Mouse (Mus musculus): Measurements from ENCODE around the gene Fam129b.

The Fam129b gene

DNA sequence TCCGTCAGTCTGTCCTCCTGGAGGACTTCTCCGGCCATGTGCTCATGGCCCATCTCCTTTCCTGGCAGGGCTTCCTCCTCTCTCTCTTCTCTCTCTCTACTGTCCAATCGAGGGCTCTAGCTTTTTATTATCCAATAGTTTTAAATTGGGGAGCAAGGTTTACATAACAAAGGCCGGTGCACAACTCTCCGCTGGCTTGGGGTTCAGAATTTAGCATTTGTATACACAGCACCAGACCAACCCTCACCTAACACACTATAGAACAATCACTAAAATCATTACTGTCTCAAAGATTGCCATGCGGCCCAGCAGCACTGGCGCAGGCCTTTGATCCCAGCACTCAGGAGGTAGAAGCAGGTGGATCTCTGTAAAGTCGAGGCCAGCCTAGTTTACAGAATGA is 15.1 kb upstream of the Fam129b start:
- DNase-seq (ENCODE audit: low spot score) = no peak

DNA sequence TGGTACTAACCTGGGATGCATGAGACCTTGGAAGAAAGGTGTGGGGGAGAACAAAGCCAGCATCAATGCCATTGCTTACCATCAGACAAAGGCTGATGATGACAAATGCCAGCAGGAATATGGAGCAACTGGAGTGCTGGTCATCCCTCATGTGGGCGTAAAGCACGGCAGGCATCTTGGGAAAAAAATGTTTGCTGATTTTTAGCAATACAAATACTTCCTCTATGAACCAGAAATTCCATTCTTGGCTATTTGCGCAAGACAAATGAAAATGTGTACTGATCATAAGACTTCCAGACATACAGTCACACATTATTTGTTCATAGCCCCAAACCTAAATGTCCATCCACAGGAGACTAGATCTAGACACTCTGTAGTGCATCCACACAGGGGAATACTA is 12.6 kb upstream of the Fam129b start:
- no peak for DNase-seq (ENCODE audit: low spot score)

DNA sequence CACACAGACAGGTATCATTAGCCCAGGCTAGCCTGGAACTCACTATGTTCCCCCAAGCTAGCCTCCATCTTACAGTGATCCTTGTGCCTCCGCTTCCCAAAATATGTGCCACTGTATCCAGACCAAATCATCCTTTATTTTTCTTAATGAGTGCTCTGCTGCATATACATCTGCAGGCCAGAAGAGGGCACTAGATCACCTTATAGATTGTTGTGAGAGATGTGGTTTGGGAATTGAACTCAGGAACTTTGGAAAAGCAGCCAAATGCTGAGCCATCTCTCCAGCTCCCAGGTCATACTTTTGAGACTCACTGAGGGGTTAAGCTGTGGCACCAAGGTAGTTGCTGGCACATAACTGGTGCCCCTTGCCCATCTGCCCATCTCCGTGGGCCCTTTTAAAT is 11.2 kb upstream of the Fam129b start:
- DNase-seq (ENCODE audit: low spot score) = no peak

DNA sequence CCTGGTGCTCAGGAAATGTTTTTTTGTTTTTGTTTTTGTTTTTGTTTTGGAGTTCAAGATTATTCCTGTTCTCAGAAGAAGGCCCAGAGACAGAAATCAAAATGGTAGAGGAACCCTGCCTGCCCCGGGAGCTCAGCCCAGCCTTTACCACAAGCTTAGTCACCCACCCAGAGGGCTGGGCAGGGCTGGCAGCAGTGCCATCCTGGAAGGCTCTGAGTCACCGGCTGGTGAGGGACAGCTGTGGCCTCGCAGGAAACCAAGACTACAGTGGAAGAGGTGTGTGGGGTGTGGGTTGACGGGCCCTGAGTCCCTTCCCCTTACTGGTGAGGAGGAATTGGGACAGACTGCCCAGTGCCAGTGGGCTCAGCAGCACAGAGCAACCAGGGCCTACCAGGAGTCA is 8.6 kb upstream of the Fam129b start:
- no peak for DNase-seq (ENCODE audit: low spot score)

DNA sequence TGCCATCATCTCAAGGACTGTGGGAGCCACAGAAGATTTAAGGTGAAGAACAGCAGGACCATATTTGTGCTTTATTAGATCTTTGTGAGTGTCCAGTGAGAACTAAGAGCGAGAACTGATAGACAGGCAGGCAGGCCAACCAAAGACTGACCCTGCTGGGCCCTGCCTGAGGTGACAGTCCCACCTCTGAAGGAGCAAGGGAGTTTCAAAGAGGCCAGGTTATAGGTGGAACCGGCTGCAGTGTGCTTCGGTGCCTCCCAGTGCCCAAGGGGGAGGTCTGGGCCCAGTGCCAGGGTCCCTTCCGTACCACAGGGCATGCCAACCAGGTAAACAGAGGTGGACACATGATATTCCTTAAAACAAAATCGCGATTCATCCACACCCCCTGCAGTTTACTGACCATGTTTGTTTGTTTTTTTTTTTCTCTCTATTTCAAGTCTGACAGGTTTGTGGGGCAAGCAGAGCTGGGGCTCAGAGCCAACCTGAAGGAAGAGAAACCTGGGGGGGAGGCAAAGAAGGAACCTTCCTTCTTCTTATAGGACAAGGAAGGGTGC is 6.1 kb upstream of the Fam129b start:
- DNase-seq (ENCODE audit: low spot score) = peak; percentile 79

DNA sequence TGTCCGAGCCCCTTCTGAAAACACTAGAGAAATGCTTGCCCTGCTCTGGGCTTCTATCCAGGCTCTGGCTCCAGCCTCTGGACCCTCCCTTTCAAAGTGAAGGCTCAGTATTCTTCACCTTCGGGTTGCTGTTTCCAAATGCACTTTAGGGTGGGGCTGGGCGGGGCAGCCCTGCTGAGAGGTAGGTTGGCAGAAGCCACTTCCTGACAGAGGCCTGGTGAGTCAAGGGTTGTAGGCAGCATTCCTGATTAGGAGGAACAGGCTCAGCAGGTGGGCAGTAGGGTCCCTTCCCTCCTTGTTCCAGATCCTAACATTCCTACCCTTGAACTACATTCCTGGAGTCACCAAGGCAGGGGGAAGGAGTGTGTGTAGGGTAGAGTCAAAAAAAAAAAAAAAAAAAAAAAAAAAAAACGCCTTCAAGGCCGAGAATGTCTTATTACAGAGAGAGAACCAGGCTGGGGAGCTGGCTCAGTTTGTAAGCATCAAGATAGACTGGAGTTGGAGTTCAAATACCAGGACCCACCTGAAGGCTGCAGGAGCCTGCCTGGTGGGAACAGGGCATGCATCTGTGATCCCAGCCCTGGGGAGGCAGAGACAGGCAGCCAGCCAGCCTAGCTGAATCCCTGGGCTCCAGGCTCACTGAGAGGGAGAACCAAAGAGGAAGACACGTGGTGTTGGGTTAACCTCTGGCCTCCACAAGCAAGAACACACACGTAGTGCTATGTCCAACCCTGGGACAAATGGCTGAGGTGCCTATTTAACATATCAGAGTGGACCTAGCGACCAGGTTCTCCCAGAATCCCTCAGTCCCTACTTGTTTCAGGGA is 5.4 kb upstream of the Fam129b start:
- peak; percentile 72 for DNase-seq (ENCODE audit: low spot score)

DNA sequence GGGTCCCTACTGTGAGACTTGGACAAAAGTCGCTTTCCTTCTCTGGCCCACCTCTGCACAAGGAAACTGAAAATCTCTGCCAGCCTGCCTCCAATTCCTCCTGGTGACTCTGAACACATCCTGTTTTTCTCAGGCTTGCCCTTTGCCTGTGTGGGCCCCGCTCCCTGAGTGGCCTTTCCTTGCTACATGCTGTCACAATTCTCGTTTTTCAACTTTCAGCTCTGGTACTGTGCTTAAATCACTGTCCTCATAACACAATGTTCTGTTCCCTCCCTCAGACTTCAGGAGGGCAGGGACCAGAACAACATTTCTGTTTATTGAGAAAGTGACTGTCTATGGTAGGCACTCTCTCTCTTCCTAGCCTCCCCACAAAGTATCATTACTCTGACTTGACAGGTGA is 1.8 kb upstream of the Fam129b start:
- DNase-seq (ENCODE audit: low spot score) = no peak

DNA sequence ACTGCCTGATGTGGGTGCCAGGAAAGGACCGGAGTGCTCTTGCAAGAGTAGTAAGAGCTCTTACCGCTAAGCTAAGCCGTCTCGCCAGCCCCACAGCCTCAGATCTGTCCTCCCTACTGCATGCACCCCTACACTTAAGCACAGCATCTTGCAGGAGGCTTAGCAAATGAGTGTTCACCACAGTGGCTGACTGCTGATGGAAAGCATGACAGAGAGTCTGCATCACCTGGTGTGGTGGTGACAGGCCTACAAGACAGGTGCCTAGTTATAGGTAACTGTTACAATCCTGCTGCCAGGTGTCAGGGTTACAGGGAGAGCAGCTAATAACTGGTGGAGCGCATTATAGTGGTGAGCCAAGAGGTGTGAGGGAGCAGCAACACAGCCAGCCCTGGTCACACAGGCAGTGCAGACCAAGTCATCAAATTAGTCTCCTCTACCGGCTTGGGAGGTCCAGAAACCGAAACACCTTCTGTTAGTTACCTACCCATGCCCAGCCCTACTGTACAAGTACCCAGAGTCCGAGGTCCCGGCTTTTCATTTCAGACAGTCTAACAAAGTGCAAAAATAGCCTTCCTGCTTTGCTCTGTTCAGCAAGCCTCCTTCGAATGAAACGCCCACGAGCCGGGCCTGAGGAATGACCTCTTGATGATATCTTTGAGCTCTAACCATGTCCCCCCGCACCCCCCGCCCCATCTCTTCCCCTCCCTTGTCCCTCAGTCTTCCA is 801 bp upstream of the Fam129b start:
- DNase-seq (ENCODE audit: low spot score) = no peak

DNA sequence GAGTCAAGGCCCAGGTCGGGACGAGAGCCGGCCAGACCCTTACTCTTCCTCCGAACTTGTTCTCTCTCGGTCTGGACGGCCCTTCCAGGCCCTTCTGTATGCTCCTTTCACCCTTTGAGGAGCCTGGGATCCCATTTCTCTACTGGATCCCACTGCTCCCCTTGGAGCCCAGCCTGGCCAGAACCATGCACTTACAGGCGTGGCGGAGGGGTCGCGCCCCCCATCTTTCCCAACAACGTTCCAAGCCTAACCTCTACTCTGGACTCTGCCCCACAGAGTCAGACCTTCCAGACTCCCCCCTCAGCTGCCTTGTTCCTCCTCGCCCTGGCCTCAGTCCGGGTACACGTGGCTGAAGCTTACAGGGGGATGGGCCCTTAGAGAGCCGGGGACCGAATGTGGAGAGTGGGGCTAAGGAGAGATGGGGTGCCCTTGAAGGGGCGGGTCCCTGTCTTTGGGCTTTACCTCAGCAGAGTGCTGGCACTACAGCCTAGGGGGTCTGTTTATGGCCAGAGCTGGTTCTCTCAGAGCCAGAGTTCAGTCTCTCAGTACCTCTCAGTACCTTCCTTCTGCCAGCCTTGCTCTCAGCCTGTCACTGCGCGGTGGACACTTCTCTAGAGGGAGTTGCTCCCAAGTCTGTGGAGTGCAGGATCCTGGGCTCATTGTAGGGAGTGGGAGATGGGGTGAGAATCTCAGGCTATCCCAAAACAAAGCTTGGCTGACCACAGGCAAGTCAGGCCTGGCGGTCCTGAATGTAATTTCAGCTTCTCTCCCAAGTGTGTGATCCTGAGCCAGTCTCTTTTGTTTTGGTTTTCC is 782 bp downstream of the Fam129b start:
- no peak for DNase-seq (ENCODE audit: low spot score)

DNA sequence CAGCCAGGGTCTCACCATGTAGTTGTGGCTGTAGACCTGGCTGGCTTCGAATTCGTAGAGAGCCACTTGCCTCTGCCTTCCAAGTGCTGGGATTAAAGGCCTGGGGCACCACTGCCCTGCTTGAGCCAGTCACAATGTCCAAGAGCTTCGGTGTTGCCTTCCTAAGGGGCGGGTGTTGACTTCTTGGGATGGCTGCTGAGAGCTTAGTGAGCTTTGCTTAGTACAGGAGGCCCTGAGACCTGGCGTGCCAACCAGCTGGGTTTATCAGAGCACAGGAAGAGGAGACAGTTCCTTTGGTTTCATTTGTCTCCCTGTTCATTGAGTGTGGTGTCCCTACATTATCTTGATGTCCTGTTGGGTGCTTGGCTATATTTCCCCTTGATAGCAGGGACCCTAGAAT is 1.4 kb downstream of the Fam129b start:
- no peak for DNase-seq (ENCODE audit: low spot score)

DNA sequence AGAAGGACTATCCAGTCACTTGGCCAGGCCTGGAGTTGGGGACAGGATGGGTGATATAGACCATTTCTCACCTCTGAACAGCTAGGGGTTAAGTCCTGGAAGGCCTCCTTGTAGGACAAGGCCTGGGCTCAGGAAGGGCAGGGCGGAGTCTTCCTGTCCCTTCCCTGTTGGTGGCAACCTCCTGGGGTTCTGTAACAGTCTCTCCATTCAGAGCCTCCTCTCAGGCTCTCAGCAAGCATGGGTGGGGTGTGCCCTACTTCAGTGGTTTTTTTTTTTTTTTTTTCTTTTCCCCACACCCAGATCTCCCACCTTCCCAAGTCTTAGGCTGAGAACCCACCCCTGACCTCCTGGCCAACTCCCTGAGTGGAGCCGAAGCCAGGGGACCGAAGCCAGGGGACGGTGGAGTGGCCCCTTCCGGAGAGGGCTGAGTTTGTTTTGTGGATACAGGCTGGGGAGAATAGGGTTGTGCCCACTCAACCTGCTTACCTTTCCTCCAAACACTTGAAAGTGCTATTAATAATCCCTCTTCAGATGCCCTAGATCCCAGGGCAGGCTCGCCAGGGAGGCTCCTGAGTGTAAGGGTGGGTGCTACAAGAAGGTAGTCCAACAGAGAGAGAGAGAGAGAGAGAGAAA is 2.0 kb downstream of the Fam129b start:
- peak; percentile 93 for DNase-seq (ENCODE audit: low spot score)

DNA sequence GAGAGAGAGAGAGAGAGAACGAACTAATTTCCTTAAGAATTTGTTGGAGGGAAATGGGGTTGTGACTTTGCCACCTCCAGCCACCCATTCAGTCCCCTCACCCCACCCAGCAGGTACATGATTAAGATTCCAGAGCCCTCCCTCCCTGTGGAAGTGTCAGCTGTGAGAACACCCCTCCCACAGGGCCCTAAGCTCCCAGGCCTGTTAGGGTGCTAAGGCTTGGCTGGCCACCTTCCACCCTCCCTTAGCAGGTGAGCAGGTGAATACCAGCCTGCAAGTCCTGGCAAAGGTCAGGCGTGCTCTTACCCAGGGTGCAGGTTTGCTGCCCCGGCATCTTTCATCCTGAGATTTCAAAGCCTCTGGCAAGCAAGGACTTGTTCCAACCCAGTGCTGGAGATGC is 2.5 kb downstream of the Fam129b start:
- DNase-seq (ENCODE audit: low spot score) = peak; percentile 77

DNA sequence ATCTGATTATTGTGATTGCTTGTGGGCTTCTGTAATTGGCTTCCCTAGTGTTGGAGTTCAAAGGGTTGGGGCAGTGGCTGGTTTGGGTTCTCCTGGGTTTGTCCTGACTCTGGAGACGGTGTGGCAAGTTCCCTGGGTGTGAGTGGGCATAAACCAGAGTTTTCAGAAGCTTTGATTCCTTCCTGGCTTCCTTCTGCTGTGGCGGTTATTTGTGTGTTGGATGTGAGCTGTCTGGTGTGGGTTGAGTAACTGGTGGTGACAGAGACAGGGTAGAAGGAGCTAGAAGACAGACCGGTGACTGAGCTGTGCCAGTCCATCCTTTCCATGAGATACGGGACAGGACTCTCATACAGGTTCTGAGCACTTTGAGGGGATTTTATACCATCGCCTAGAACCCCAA is 3.7 kb downstream of the Fam129b start:
- no peak for DNase-seq (ENCODE audit: low spot score)

DNA sequence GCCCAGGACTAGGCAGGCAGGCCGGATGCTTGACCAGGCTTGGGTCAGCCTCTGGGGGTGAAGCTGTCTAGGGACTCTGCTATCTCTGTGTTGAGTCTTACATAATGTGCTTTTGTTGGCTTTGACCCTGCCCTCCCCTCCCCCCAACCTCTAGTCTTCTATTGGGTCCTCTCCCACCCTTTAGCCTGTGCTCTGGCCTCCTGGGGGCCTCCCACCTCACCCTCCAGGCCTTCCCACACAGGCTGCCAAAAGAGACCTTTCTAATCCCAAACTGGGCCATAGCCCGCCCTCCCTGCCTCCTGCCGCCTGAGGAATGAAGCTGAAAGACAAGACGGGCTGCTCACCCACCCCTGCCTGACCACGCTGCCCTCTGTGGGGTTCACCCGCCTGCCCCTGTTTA is 5.1 kb downstream of the Fam129b start:
- DNase-seq (ENCODE audit: low spot score) = no peak

DNA sequence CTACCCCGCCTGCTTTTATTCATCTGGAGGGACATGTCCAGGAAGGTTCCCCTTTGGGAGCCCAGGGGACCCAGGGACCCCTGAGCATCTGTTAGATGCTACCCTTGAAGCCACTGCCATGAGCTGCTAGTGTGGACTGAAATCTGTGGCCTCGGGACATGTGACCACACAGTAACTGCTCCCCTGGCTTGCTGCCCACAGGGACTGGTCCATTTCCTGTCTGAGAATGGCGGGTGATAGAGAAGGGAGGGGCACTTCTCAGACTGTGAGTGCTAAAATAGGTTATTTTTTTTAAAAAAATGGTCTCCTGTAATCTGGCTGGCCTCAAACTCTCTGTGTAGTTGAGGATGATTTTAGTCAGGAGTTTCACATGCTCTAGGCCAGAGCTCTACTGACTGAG is 5.8 kb downstream of the Fam129b start:
- peak; percentile 89 for DNase-seq (ENCODE audit: low spot score)

DNA sequence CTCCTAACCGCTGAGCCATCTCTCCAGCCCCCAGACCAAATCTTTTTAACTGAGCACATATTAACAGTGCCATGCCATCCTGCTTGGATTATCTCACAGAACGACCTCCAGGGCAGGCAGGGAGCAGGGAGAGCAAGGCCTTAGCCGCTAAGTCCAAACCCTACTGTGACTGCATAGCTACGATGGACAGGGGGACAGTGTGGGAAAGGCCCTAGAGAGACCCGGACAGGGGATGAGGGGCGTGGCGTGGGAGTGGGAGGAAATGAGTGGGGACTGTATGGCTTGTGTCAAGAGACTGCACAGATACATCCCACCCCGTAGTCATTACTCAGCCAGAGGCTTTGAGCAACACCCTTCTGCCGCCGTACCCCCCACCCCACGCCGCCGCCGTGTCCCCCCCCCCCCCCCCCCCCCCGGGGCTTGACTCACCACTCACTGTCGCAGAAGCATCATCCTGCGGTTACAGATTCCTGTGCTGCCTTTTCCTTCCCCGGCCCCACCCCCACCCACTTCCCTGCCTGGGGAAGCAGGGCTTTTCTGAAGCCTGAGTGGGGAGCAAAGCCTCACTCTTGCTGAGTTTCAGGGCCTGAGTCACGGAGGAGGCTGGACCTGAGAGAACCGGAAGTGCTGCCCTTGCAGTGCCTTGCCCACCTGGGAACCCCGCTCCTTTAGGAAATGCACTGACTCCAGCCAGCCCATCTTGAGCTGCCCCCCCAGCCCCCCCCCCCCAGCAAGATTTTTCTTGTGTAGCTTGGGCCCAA is 6.5 kb downstream of the Fam129b start:
- DNase-seq (ENCODE audit: low spot score) = peak; percentile 69

DNA sequence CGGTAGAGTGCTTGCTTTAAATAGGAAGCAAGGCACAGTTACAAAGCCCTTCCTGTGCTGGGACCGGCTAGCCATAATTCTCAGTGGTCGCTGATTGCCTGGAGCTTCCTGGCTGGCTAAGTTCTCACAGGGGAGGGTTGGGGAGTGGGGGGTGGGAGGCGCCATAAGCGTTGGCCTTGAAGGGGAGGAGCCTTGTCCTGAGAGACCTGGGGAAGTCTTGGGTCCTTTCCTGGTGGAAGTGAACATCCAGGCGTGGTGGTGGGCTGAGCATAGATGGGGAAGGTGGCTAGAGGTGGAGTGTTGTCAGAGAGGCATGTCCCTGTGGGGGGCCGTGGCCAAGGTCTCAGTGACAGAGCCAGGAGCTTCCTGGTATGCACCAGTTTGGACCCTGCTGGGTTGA is 8.8 kb downstream of the Fam129b start:
- no peak for DNase-seq (ENCODE audit: low spot score)

DNA sequence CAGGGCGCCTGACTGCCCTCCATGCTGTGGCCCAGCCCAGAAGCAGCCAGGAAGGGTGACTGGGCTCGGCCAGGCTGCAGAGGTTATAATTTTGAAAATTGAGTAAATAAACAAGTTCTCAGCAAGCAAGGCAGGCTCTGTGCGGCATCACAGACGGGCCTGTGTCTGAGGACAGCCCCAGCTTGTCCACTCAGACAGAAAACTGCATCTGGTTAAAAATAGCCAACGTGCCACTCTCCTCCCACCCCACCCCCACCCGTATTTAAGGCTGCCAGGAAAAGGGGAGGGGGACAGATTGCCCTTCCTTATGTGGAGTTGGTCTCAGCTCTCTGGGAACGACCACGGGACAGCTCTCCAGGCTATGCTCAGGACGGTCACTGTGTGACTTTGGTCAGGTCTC is 12.1 kb downstream of the Fam129b start:
- DNase-seq (ENCODE audit: low spot score) = no peak

DNA sequence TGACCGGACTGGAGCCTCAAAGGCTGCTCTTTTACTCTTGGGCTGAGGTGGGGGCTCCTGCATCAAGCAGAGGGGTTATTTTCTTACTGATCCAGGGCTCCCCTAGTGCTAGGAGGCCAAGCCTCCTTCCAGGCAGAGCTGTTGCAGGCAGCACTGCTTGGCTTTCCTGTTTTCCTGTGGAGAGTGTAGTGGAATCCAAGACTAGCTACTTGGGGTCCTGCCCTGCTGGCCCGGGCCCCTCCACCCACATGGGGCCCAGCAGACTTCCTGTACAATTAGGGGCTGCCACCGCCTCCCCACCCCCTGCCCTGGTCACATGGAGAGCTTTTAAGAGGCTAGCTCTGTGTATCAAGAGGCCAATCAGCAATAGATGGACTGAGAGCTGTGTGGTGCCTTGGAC is 12.6 kb downstream of the Fam129b start:
- DNase-seq (ENCODE audit: low spot score) = no peak

DNA sequence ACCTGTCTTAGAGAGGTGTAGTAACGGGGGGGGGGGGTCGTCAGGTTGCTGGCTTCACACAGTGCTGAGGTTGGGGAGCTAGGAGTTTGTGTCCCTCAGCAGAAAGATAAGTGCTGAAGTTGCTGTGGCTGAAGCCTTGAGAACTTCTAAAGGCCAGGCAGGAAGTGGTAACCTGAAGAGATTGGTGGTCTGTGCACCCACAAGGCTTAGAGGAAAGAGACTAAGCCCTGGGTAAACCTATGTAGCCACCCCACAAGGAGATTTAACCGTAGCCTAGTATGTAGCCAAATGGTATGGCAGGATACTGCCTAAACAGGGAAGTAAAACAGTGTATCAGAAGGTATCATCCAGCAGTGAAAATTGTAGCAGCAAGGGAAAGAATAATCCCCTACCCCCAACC is 14.4 kb downstream of the Fam129b start:
- no peak for DNase-seq (ENCODE audit: low spot score)

DNA sequence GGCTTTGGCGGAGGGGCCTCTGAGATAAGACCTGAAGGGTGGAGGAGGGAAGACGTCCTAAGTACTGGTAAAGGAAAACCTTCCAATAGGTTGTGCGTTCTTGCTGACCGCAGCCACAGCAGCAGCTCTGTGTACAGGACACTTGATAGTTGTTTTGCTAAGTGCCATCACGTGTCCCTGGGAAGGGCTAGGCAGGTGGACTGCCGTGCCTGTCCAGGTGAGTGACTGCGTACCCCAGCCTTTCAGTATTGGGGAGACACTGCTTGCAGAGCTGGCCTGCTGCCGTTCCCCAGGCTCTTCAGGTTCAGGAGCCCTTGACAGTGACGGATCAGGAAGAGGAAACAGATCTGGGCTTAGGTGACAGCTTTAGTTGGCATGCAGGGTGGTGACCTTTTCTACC is 15.4 kb downstream of the Fam129b start:
- DNase-seq (ENCODE audit: low spot score) = peak; percentile 74
